Mouse (Mus musculus): ENCODE results near the gene Ucp2. TPM values are rescaled to one million over a fixed set of nuclear protein-coding genes. Genes with fewer than 3 reads are reported as not detected.

The Ucp2 gene
- polyA plus RNA-seq, 1 experiment, result 387 TPM

- no peak for TF ChIP-seq MYOD1 (IDR thresholded peaks at IDR 0.05; ENCODE audit: control insufficient read depth in 1 of 3, insufficient read length in 2 of 3, low read depth in 2 of 3)
- no peak for TF ChIP-seq TCF12 (IDR thresholded peaks at IDR 0.05; ENCODE audit: insufficient read depth, poor library complexity, severe bottlenecking)
- Histone ChIP-seq H3K79me2 (ENCODE audit: control insufficient read depth, insufficient read depth) (no peaks in the 10 kb centered on the region), H3K4me3 (no peak overlapping the region), H3ac (ENCODE audit: control insufficient read depth, insufficient read length) (no peak overlapping the region), H3K4me2 (ENCODE audit: low read depth) (no peak overlapping the region), H3K36me3 (ENCODE audit: control insufficient read depth, insufficient read depth) (peaks cover 3% of the 10 kb centered on the region), H3K27me3 (ENCODE audit: control insufficient read depth, insufficient read depth, insufficient read length) (no peaks in the 10 kb centered on the region)
Measured at GRCm38 (mm10) chr7:100544437-100544836, 51.3 kb downstream of the Ucp2 start.

- H3K4me2 ChIP-seq (ENCODE audit: low read depth), result no peak overlapping the region
- TF ChIP-seq E2F4 (IDR thresholded peaks at IDR 0.05; ENCODE audit: insufficient read depth) (no peak), POLR2A (IDR thresholded peaks at IDR 0.05; ENCODE audit: insufficient read length, low read depth) (no peak), TCF12 (IDR thresholded peaks at IDR 0.05; ENCODE audit: insufficient read depth, poor library complexity, severe bottlenecking) (no peak), POLR2AphosphoS2 (IDR thresholded peaks at IDR 0.05; ENCODE audit: insufficient read length, low read depth) (no peak), MYOG (IDR thresholded peaks at IDR 0.05; ENCODE audit: control insufficient read depth in 1 of 3, insufficient read depth in 1 of 3, insufficient read length in 2 of 3, low read depth in 2 of 3) (no peak), MAX (IDR thresholded peaks at IDR 0.05; ENCODE audit: low read depth) (no peak), CEBPB (IDR thresholded peaks at IDR 0.05; ENCODE audit: insufficient read depth, poor library complexity, severe bottlenecking) (no peak), SRF (IDR thresholded peaks at IDR 0.05; ENCODE audit: control insufficient read depth, insufficient read length, low read depth) (no peak), USF1 (IDR thresholded peaks at IDR 0.05; ENCODE audit: low read depth) (no peak)
- no peak overlapping the region for H3ac ChIP-seq (ENCODE audit: control insufficient read depth, insufficient read length)
- no peaks in the 10 kb centered on the region for H3K27me3 ChIP-seq (ENCODE audit: control insufficient read depth, insufficient read depth, insufficient read length)
- H3K4me3 ChIP-seq, result no peak overlapping the region
- H3K36me3 ChIP-seq (ENCODE audit: control insufficient read depth, insufficient read depth), result no peaks in the 10 kb centered on the region
- no peaks in the 10 kb centered on the region for H3K79me2 ChIP-seq (ENCODE audit: control insufficient read depth, insufficient read depth)
Measured at GRCm38 (mm10) chr7:100547631-100548030, 54.5 kb downstream of the Ucp2 start.

GRCm38 (mm10) chr7:100549796-100550195 lies 56.7 kb downstream of the Ucp2 start:
- no peaks in the 10 kb centered on the region for H3K27me3 ChIP-seq (ENCODE audit: control insufficient read depth, insufficient read depth, insufficient read length)

GRCm38 (mm10) chr7:100550338-100551007 lies 57.3 kb downstream of the Ucp2 start:
- no peaks in the 10 kb centered on the region for H3K79me2 ChIP-seq (ENCODE audit: control insufficient read depth, insufficient read depth)
- no peak overlapping the region for H3ac ChIP-seq (ENCODE audit: control insufficient read depth, insufficient read length)
- H3K27me3 ChIP-seq (ENCODE audit: control insufficient read depth, insufficient read depth, insufficient read length), result no peaks in the 10 kb centered on the region
- H3K36me3 ChIP-seq (ENCODE audit: control insufficient read depth, insufficient read depth), result no peaks in the 10 kb centered on the region
- H3K4me2 ChIP-seq (ENCODE audit: low read depth), result no peak overlapping the region
- no peak overlapping the region for H3K4me3 ChIP-seq
- TF ChIP-seq MAX (IDR thresholded peaks at IDR 0.05; ENCODE audit: low read depth), result no peak

More at GRCm38 (mm10) chr7:100549796-100550195, 56.7 kb downstream of the Ucp2 start:
- no peak overlapping the region for H3ac ChIP-seq (ENCODE audit: control insufficient read depth, insufficient read length)
- H3K4me3 ChIP-seq, result no peak overlapping the region
- TF ChIP-seq MAX (IDR thresholded peaks at IDR 0.05; ENCODE audit: low read depth) (no peak), POLR2AphosphoS2 (IDR thresholded peaks at IDR 0.05; ENCODE audit: insufficient read length, low read depth) (no peak), POLR2A (IDR thresholded peaks at IDR 0.05; ENCODE audit: insufficient read length, low read depth) (no peak), USF1 (IDR thresholded peaks at IDR 0.05; ENCODE audit: low read depth) (no peak), TCF12 (IDR thresholded peaks at IDR 0.05; ENCODE audit: insufficient read depth, poor library complexity, severe bottlenecking) (no peak)
- H3K4me2 ChIP-seq (ENCODE audit: low read depth), result no peak overlapping the region
- no peaks in the 10 kb centered on the region for H3K36me3 ChIP-seq (ENCODE audit: control insufficient read depth, insufficient read depth)
- H3K79me2 ChIP-seq (ENCODE audit: control insufficient read depth, insufficient read depth), result no peaks in the 10 kb centered on the region

Other genes with a start within 250 kb of the Ucp2 start
- gene P4ha3, start 207.8 kb upstream of the Ucp2 start, polyA plus RNA-seq (2012; fragmentation: generic; extraction: Trizol), result 2.9 TPM
- gene C2cd3, start 121.1 kb upstream of the Ucp2 start, polyA plus RNA-seq (2012; fragmentation: generic; extraction: Trizol), result 6.0 TPM
- 46.8 TPM for gene Ppme1, start 121.0 kb upstream of the Ucp2 start, polyA plus RNA-seq (2012; fragmentation: generic; extraction: Trizol)
- gene Ucp3, start 20.3 kb upstream of the Ucp2 start, polyA plus RNA-seq (2012; fragmentation: generic; extraction: Trizol), result 2.2 TPM
- gene Dnajb13, start 21.6 kb downstream of the Ucp2 start, polyA plus RNA-seq (2012; fragmentation: generic; extraction: Trizol), result 0.46 TPM
- gene Coa4, start 43.7 kb downstream of the Ucp2 start, polyA plus RNA-seq (2012; fragmentation: generic; extraction: Trizol), result 15.5 TPM
- 48.5 TPM for gene Rab6a, start 114.1 kb downstream of the Ucp2 start, polyA plus RNA-seq (2012; fragmentation: generic; extraction: Trizol)
- gene Mrpl48, start 115.0 kb downstream of the Ucp2 start, polyA plus RNA-seq (2012; fragmentation: generic; extraction: Trizol), result 34.4 TPM
- 1.9 TPM for gene Plekhb1, start 169.1 kb downstream of the Ucp2 start, polyA plus RNA-seq (2012; fragmentation: generic; extraction: Trizol)
- gene Fam168a, start 213.3 kb downstream of the Ucp2 start, polyA plus RNA-seq (2012; fragmentation: generic; extraction: Trizol), result 21.7 TPM